Mouse (Mus musculus): ENCODE results near the gene Ermard. TPM values are rescaled to one million over a fixed set of nuclear protein-coding genes. Genes with fewer than 3 reads are reported as not detected.
"Not testable (repeated sequence)": the region's sequence is repeated elsewhere in the genome, so short reads cannot be mapped to it uniquely, and the experiment has no call there.

The Ermard gene
- polyA plus RNA-seq, 1 experiment from 2014 or later = 89.2 TPM

GRCm38 (mm10) chr17:15031414-15031813, 9.6 kb upstream of the Ermard start:
- not testable (repeated sequence) for H3K9ac ChIP-seq; H3K4me1 ChIP-seq; H3K9me3 ChIP-seq (replicated peaks); H3K27ac ChIP-seq; ATAC-seq (replicated peaks; ENCODE audit: low FRiP score); H3K36me3 ChIP-seq; H3K4me3 ChIP-seq (replicated peaks); H3K27me3 ChIP-seq; H3K4me2 ChIP-seq
- WGBS = no CpG with 5 or more reads among the region's 4 CpGs

- 0 out of 2 replicates have a peak, but pooled peaks have one; percentile 20 for ATAC-seq (replicated peaks; ENCODE audit: low FRiP score)
- not testable (repeated sequence) for H3K27ac ChIP-seq; H3K9me3 ChIP-seq (replicated peaks); H3K9ac ChIP-seq; H3K36me3 ChIP-seq; H3K27me3 ChIP-seq; H3K4me2 ChIP-seq; H3K4me3 ChIP-seq (replicated peaks); H3K4me1 ChIP-seq
- no CpG with 5 or more reads among the region's 3 CpGs for WGBS
These were observed 553 bp upstream of the Ermard start for GRCm38 (mm10) chr17:15040455-15040854.

GRCm38 (mm10) chr17:15050338-15050737, 9.3 kb downstream of the Ermard start:
- H3K27ac ChIP-seq; ATAC-seq (replicated peaks; ENCODE audit: low FRiP score); H3K9me3 ChIP-seq (replicated peaks); H3K4me1 ChIP-seq; H3K27me3 ChIP-seq; H3K36me3 ChIP-seq; H3K4me3 ChIP-seq (replicated peaks); H3K9ac ChIP-seq; H3K4me2 ChIP-seq: not testable (repeated sequence)
- no CpG with 5 or more reads among the region's 1 CpGs for WGBS

GRCm38 (mm10) chr17:15052766-15053165, 11.8 kb downstream of the Ermard start:
- ATAC-seq (replicated peaks; ENCODE audit: low FRiP score); H3K9me3 ChIP-seq (replicated peaks); H3K27me3 ChIP-seq; H3K4me1 ChIP-seq; H3K9ac ChIP-seq; H3K27ac ChIP-seq; H3K4me2 ChIP-seq; H3K4me3 ChIP-seq (replicated peaks): not testable (repeated sequence)
- 76% methylated on average over 1 of the region's 1 CpGs for WGBS
- H3K36me3 ChIP-seq = peaks cover 22% of the 10 kb centered on the region

GRCm38 (mm10) chr17:15053183-15053828, 12.3 kb downstream of the Ermard start:
- H3K9me3 ChIP-seq (replicated peaks); H3K27ac ChIP-seq; H3K4me1 ChIP-seq; H3K27me3 ChIP-seq; H3K4me2 ChIP-seq; H3K9ac ChIP-seq; H3K4me3 ChIP-seq (replicated peaks); ATAC-seq (replicated peaks; ENCODE audit: low FRiP score): not testable (repeated sequence)
- WGBS = 94% methylated on average over 7 of the region's 8 CpGs
- peaks cover 27% of the 10 kb centered on the region for H3K36me3 ChIP-seq

- ATAC-seq (replicated peaks; ENCODE audit: low FRiP score); H3K9me3 ChIP-seq (replicated peaks); H3K4me1 ChIP-seq; H3K4me3 ChIP-seq (replicated peaks); H3K9ac ChIP-seq; H3K27me3 ChIP-seq; H3K4me2 ChIP-seq; H3K27ac ChIP-seq: not testable (repeated sequence)
- WGBS = 86% methylated on average over 13 of the region's 13 CpGs
- H3K36me3 ChIP-seq = peaks cover 32% of the 10 kb centered on the region
These were observed 12.8 kb downstream of the Ermard start for GRCm38 (mm10) chr17:15053829-15054200.

- 90% methylated on average over 4 of the region's 4 CpGs for WGBS
- Histone ChIP-seq H3K27ac (no peak overlapping the region), H3K9ac (no peak overlapping the region), H3K36me3 (peaks cover 51% of the 10 kb centered on the region), H3K27me3 (no peaks in the 10 kb centered on the region), H3K9me3 (replicated peaks) (no peaks in the 10 kb centered on the region), H3K4me2 (no peak overlapping the region), H3K4me1 (no peaks in the 10 kb centered on the region), H3K4me3 (replicated peaks) (no peak overlapping the region)
- ATAC-seq (replicated peaks; ENCODE audit: low FRiP score) = no peak
These were observed 14.9 kb downstream of the Ermard start for GRCm38 (mm10) chr17:15055925-15056324.

- Histone ChIP-seq H3K36me3 (peaks cover 72% of the 10 kb centered on the region), H3K27me3 (no peaks in the 10 kb centered on the region), H3K4me2 (no peak overlapping the region), H3K9me3 (replicated peaks) (no peaks in the 10 kb centered on the region), H3K9ac (no peak overlapping the region), H3K4me1 (no peaks in the 10 kb centered on the region), H3K27ac (no peak overlapping the region), H3K4me3 (replicated peaks) (no peak overlapping the region)
- ATAC-seq (replicated peaks; ENCODE audit: low FRiP score) = no peak
- WGBS = 87% methylated on average over 5 of the region's 5 CpGs
These were observed 17.2 kb downstream of the Ermard start for GRCm38 (mm10) chr17:15058161-15058591.

- Histone ChIP-seq H3K27me3 (no peaks in the 10 kb centered on the region), H3K4me1 (no peaks in the 10 kb centered on the region), H3K27ac (no peak overlapping the region), H3K9ac (no peak overlapping the region), H3K4me2 (no peak overlapping the region), H3K4me3 (replicated peaks) (no peak overlapping the region), H3K36me3 (peaks cover 80% of the 10 kb centered on the region), H3K9me3 (replicated peaks) (no peaks in the 10 kb centered on the region)
- WGBS = 95% methylated on average over 14 of the region's 14 CpGs
- no peak for ATAC-seq (replicated peaks; ENCODE audit: low FRiP score)
These were observed 18.6 kb downstream of the Ermard start for GRCm38 (mm10) chr17:15059646-15060045.

GRCm38 (mm10) chr17:15060356-15060755, 19.3 kb downstream of the Ermard start:
- Histone ChIP-seq H3K36me3 (peaks cover 77% of the 10 kb centered on the region), H3K4me2 (no peak overlapping the region), H3K27me3 (no peaks in the 10 kb centered on the region), H3K4me1 (no peaks in the 10 kb centered on the region), H3K27ac (no peak overlapping the region), H3K9me3 (replicated peaks) (no peaks in the 10 kb centered on the region), H3K9ac (no peak overlapping the region), H3K4me3 (replicated peaks) (no peak overlapping the region)
- WGBS = 88% methylated on average over 6 of the region's 6 CpGs
- no peak for ATAC-seq (replicated peaks; ENCODE audit: low FRiP score)

GRCm38 (mm10) chr17:15065391-15066024, 24.5 kb downstream of the Ermard start:
- Histone ChIP-seq H3K9ac (no peak overlapping the region), H3K36me3 (peaks cover 33% of the 10 kb centered on the region), H3K27ac (no peak overlapping the region), H3K4me2 (peak overlapping the region; percentile 50), H3K4me3 (replicated peaks) (0 out of 2 replicates have a peak overlapping the region, but pooled peaks have one; percentile 7), H3K4me1 (peaks cover 23% of the 10 kb centered on the region), H3K27me3 (no peaks in the 10 kb centered on the region), H3K9me3 (replicated peaks) (no peaks in the 10 kb centered on the region)
- WGBS = 40% methylated on average over 13 of the region's 13 CpGs
- peak; percentile 77 for ATAC-seq (replicated peaks; ENCODE audit: low FRiP score)

- Histone ChIP-seq H3K4me2 (peak overlapping the region; percentile 50), H3K9me3 (replicated peaks) (no peaks in the 10 kb centered on the region), H3K36me3 (peaks cover 28% of the 10 kb centered on the region), H3K9ac (no peak overlapping the region), H3K27me3 (no peaks in the 10 kb centered on the region), H3K4me1 (peaks cover 23% of the 10 kb centered on the region), H3K27ac (no peak overlapping the region), H3K4me3 (replicated peaks) (0 out of 2 replicates have a peak overlapping the region, but pooled peaks have one; percentile 7)
- peak; percentile 68 for ATAC-seq (replicated peaks; ENCODE audit: low FRiP score)
- whole genome bisulfite sequencing = 26% methylated on average over 6 of the region's 6 CpGs
These were observed 25.1 kb downstream of the Ermard start for GRCm38 (mm10) chr17:15066066-15066465.

Measured in kidney, embryonic 15.5 days (tissue).